Mouse (Mus musculus): Measurements from ENCODE around the gene Spire2. TPM values are rescaled to one million over a fixed set of nuclear protein-coding genes. Genes with fewer than 3 reads are reported as not detected.
A peak's percentile ranks its signal among the peaks of the same experiment; 100 is the strongest.
"Not testable (repeated sequence)": the region's sequence is repeated elsewhere in the genome, so short reads cannot be mapped to it uniquely, and the experiment has no call there.

Spire2 gene
- 13.7 and 20.2 TPM in 2 replicates for polyA plus RNA-seq (2014; fragmentation: Nextera tagmentation; extraction: Ambion mirVana)

DNA sequence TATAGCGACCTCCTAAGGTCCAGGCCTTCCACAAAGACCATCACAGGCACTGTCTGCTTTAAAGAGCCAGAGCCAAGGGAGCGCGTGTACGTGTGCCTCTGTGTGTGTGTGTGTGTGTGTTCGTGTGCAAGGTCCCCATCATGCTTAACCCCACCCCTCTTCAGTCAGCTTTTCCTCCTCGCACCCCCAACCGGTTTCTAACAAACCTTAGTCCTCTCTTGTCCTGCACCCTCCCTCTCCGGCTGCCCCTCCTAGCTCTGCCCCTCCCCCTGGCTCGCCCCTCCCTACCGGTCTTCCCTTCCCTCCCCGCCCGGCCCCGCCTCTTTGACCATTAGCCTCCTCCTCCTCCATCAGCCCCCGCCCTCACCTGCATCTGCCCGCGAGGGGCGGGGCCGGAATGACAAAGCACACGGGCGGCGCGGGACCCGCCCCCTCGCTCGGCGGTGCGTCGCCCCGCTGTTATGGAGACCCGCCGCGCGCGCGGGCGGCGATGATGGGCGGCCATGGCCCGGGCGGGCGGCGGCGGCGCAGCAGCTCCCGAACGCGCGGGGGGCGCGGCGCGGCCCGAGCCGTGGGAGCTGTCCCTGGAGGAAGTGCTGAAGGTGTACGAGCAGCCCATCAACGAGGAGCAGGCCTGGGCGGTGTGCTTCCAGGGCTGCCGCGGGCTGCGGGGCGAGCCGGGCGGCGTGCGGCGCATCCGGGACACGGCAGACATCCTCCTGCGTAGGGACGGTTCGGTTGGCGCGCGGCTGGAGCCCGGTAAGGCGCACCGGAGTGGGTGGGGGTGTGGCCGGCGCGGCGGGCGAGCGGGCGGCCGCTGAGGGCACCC, at the start of gene Spire2:
Gene Spire2, plus strand, starts transcription at position 452 of the 829 bp plus-strand sequence.
- peak within 1 kb of the TSS; percentile 84 for H3K4me3 ChIP-seq (ENCODE audit: low read depth, low read length)
- H3K9me3 ChIP-seq (replicated peaks; ENCODE audit: control insufficient read depth, low read length): no peaks in the 10 kb centered on the region
- peak within 1 kb of the TSS; percentile 86 for H3K27ac ChIP-seq (ENCODE audit: low read depth, low read length)
- ATAC-seq (peak; percentile 89), DNase-seq (ENCODE audit: low spot score) (peak; percentile 92)
- no peaks in the 10 kb centered on the region for H3K36me3 ChIP-seq (ENCODE audit: control insufficient read depth, insufficient read depth, low read length)
- peak within 1 kb of the TSS; percentile 89 for H3K9ac ChIP-seq (ENCODE audit: low read length)
- H3K4me2 ChIP-seq (ENCODE audit: low read length): peak within 1 kb of the TSS; percentile 71
- H3K27me3 ChIP-seq (replicated peaks; ENCODE audit: control insufficient read depth, insufficient read depth, low read length): no peaks in the 10 kb centered on the region; the same call in 1 of the 2 replicates
- peaks cover 12% of the 10 kb centered on the region for H3K4me1 ChIP-seq (ENCODE audit: control insufficient read depth, insufficient read depth, low read length)
- 1% methylated on average over 59 of the region's 85 CpGs for WGBS

DNA sequence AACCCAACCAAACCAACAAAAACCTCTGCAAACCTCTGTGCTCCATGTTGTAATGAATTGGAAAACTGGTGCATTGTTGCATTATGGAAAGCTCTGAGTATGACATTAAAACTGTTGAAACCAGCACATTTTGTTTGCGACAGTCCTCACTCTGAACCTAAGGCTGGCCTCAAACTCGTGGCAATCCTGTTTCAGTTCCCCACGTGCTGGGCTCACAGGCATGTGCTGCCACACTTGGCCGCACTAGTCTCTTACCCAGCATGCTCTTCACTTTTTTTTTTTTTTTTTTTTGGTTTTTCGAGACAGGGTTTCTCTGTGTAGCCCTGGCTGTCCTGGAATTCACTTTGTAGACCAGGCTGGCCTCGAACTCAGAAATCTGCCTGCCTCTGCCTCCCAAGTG, 49.5 kb upstream of the Spire2 start:
- not testable (repeated sequence) for DNase-seq (ENCODE audit: low spot score); H3K27me3 ChIP-seq (replicated peaks; ENCODE audit: control insufficient read depth, insufficient read depth, low read length); H3K9me3 ChIP-seq (replicated peaks; ENCODE audit: control insufficient read depth, low read length); H3K4me2 ChIP-seq (ENCODE audit: low read length); H3K4me3 ChIP-seq (ENCODE audit: low read depth, low read length); H3K9ac ChIP-seq (ENCODE audit: low read length); ATAC-seq; H3K36me3 ChIP-seq (ENCODE audit: control insufficient read depth, insufficient read depth, low read length); H3K4me1 ChIP-seq (ENCODE audit: control insufficient read depth, insufficient read depth, low read length); H3K27ac ChIP-seq (ENCODE audit: low read depth, low read length)
- 91% methylated on average over 5 of the region's 6 CpGs for WGBS

DNA sequence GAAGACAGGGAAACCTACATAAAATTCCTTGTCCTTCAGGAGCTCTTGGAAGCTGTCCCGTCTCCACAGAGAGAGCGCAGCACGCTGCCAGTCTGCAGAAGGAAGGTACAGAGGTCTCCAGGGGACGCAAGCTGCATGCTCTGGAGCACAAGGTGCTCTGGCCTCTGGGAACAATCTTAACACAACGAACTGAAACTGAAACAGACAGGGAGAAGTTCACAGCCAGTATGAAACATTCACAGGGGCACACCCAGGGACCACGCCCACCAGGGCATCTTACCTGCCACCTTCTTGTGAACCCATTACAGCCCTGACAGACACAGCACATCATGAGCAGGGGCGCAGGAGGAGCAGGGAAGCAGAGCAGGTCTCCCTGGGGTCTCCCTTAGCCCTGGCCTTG, 48.5 kb upstream of the Spire2 start:
- Histone ChIP-seq H3K27me3 (replicated peaks; ENCODE audit: control insufficient read depth, insufficient read depth, low read length) (no peaks in the 10 kb centered on the region), H3K4me1 (ENCODE audit: control insufficient read depth, insufficient read depth, low read length) (no peaks in the 10 kb centered on the region), H3K27ac (ENCODE audit: low read depth, low read length) (no peak overlapping the region), H3K4me3 (ENCODE audit: low read depth, low read length) (no peak overlapping the region), H3K9me3 (replicated peaks; ENCODE audit: control insufficient read depth, low read length) (no peaks in the 10 kb centered on the region), H3K36me3 (ENCODE audit: control insufficient read depth, insufficient read depth, low read length) (peaks cover 15% of the 10 kb centered on the region), H3K9ac (ENCODE audit: low read length) (no peak overlapping the region), H3K4me2 (ENCODE audit: low read length) (no peak overlapping the region)
- no peak for DNase-seq (ENCODE audit: low spot score)
- no peak for ATAC-seq
- WGBS: 92% methylated on average over 7 of the region's 7 CpGs

DNA sequence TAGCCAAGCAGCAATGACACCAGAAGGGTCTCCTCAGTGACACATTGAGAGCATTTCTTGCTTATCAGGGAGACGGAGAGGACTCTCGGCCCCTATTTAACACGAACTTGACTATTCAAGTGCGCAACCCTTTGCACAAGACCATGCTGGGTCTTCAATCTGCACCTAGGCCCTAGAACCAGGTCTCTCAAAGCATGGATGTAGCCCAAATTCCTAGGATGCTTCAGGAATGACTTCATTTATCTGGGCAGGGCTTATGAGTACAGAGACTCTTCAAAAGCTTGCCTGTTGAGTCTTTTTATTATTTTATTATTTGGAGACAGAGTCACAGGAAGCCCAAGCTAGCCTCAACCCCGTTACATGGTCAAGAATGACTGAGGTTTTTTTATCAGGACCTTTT, 48.0 kb upstream of the Spire2 start:
- H3K36me3 ChIP-seq (ENCODE audit: control insufficient read depth, insufficient read depth, low read length): peaks cover 17% of the 10 kb centered on the region
- no peak overlapping the region for H3K4me3 ChIP-seq (ENCODE audit: low read depth, low read length)

DNA sequence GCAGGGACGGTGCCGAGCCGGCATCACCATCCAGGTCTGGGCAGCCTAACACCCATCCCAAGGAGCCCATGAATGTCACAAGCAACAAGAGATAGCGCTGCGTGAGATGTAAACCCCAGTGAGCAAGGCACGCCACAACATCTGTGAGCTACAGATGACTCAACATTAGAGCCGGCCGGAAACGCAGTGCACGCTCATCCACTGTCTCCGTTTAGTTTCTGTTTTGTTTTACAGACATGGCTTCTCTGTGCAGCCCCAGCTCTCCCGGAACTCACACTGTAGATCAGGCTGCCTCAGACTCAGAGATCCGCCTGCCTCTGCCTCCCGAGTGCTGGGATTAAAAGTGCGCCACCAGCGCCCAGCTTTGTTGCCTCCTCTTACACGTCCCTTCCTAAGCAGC, 45.2 kb upstream of the Spire2 start:
- ATAC-seq (no peak), DNase-seq (ENCODE audit: low spot score) (no peak)
- Histone ChIP-seq H3K4me3 (ENCODE audit: low read depth, low read length) (no peak overlapping the region), H3K9me3 (replicated peaks; ENCODE audit: control insufficient read depth, low read length) (no peaks in the 10 kb centered on the region), H3K27ac (ENCODE audit: low read depth, low read length) (no peak overlapping the region), H3K9ac (ENCODE audit: low read length) (no peak overlapping the region), H3K4me2 (ENCODE audit: low read length) (no peak overlapping the region), H3K36me3 (ENCODE audit: control insufficient read depth, insufficient read depth, low read length) (peaks cover 13% of the 10 kb centered on the region), H3K4me1 (ENCODE audit: control insufficient read depth, insufficient read depth, low read length) (no peaks in the 10 kb centered on the region), H3K27me3 (replicated peaks; ENCODE audit: control insufficient read depth, insufficient read depth, low read length) (no peaks in the 10 kb centered on the region)
- 96% methylated on average over 17 of the region's 17 CpGs for WGBS

More for the DNA sequence above, 48.0 kb upstream of the Spire2 start:
- DNase-seq (ENCODE audit: low spot score): no peak
- no peak for ATAC-seq
- no peaks in the 10 kb centered on the region for H3K27me3 ChIP-seq (replicated peaks; ENCODE audit: control insufficient read depth, insufficient read depth, low read length)
- no peaks in the 10 kb centered on the region for H3K4me1 ChIP-seq (ENCODE audit: control insufficient read depth, insufficient read depth, low read length)
- whole genome bisulfite sequencing: 90% methylated on average over 5 of the region's 5 CpGs
- H3K4me2 ChIP-seq (ENCODE audit: low read length): no peak overlapping the region
- no peak overlapping the region for H3K27ac ChIP-seq (ENCODE audit: low read depth, low read length)
- no peaks in the 10 kb centered on the region for H3K9me3 ChIP-seq (replicated peaks; ENCODE audit: control insufficient read depth, low read length)
- H3K9ac ChIP-seq (ENCODE audit: low read length): no peak overlapping the region

DNA sequence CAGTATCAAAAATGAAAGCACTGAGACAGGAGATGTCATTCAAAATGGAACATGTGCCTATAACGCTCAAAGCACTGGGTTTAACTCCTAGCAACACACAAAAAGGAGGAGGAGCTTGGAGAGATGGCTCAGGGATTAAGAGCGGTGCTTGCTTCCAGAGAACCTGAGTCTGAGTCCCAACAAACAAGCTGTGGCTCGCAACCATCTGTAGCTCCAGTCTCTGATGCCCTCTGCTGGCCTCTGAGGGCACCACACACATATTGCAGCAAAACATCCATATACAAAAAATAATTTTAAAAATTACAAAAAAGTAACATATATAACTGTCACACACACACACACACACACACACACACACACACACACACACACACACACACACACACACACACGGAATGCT, 42.3 kb upstream of the Spire2 start:
- no peaks in the 10 kb centered on the region for H3K27me3 ChIP-seq (replicated peaks; ENCODE audit: control insufficient read depth, insufficient read depth, low read length)
- no peak overlapping the region for H3K27ac ChIP-seq (ENCODE audit: low read depth, low read length)
- DNase-seq (ENCODE audit: low spot score) (peak; percentile 2), ATAC-seq (no peak)
- no peak overlapping the region for H3K9ac ChIP-seq (ENCODE audit: low read length)
- no peaks in the 10 kb centered on the region for H3K4me1 ChIP-seq (ENCODE audit: control insufficient read depth, insufficient read depth, low read length)
- H3K9me3 ChIP-seq (replicated peaks; ENCODE audit: control insufficient read depth, low read length): no peaks in the 10 kb centered on the region
- no peak overlapping the region for H3K4me2 ChIP-seq (ENCODE audit: low read length)
- WGBS: 83% methylated on average over 4 of the region's 4 CpGs
- H3K36me3 ChIP-seq (ENCODE audit: control insufficient read depth, insufficient read depth, low read length): peaks cover 16% of the 10 kb centered on the region
- H3K4me3 ChIP-seq (ENCODE audit: low read depth, low read length): no peak overlapping the region

DNA sequence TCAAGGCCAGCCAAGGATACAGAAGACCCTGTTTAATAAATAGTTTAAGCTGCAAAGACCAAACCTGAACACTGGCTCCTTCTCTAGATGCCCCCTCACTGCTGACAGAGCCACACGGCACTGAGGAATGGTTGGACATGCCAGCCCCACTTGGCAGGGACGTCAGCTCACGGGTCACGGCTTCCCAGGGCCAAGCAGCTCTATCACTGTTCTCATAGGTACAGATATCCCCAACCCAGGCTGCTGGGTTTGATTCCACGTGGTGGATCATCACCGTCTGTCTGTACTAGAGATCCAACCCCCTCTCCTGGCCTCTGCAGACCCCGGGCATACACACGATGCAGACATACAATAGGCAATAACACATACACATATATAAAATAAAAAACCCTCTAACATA, 41.8 kb upstream of the Spire2 start:
- Histone ChIP-seq H3K4me2 (ENCODE audit: low read length) (no peak overlapping the region), H3K4me1 (ENCODE audit: control insufficient read depth, insufficient read depth, low read length) (no peaks in the 10 kb centered on the region), H3K27ac (ENCODE audit: low read depth, low read length) (no peak overlapping the region), H3K36me3 (ENCODE audit: control insufficient read depth, insufficient read depth, low read length) (peaks cover 16% of the 10 kb centered on the region), H3K9me3 (replicated peaks; ENCODE audit: control insufficient read depth, low read length) (no peaks in the 10 kb centered on the region), H3K9ac (ENCODE audit: low read length) (no peak overlapping the region), H3K27me3 (replicated peaks; ENCODE audit: control insufficient read depth, insufficient read depth, low read length) (no peaks in the 10 kb centered on the region), H3K4me3 (ENCODE audit: low read depth, low read length) (no peak overlapping the region)
- DNase-seq (ENCODE audit: low spot score) (no peak), ATAC-seq (no peak)
- WGBS: 92% methylated on average over 8 of the region's 8 CpGs

DNA sequence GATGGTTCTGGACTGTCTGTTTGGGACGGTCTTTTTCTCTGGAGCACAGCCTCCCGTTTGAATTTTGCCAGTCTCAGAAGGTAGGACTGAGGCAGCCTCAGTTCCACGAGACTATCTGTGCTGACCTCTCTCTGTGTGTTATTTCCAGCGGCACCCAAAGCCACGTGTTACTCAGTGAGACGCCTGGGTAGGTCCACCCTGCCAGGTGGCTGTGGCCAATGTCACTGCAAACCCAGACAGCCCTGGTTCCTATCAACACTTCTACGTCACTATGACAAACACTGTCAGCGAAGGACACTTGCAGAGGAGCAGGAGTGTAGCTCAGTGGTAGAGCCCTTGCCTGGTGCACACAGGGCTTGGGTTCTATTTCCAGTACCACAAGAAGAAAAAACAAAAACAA, 40.8 kb upstream of the Spire2 start:
- no peak overlapping the region for H3K4me2 ChIP-seq (ENCODE audit: low read length)
- H3K27ac ChIP-seq (ENCODE audit: low read depth, low read length): no peak overlapping the region
- no peak overlapping the region for H3K9ac ChIP-seq (ENCODE audit: low read length)
- ATAC-seq: no peak
- no peaks in the 10 kb centered on the region for H3K9me3 ChIP-seq (replicated peaks; ENCODE audit: control insufficient read depth, low read length)
- H3K27me3 ChIP-seq (replicated peaks; ENCODE audit: control insufficient read depth, insufficient read depth, low read length): no peaks in the 10 kb centered on the region
- H3K4me1 ChIP-seq (ENCODE audit: control insufficient read depth, insufficient read depth, low read length): no peaks in the 10 kb centered on the region
- no peak overlapping the region for H3K4me3 ChIP-seq (ENCODE audit: low read depth, low read length)
- DNase-seq (ENCODE audit: low spot score): no peak
- H3K36me3 ChIP-seq (ENCODE audit: control insufficient read depth, insufficient read depth, low read length): peaks cover 16% of the 10 kb centered on the region
- WGBS: 93% methylated on average over 8 of the region's 8 CpGs

DNA sequence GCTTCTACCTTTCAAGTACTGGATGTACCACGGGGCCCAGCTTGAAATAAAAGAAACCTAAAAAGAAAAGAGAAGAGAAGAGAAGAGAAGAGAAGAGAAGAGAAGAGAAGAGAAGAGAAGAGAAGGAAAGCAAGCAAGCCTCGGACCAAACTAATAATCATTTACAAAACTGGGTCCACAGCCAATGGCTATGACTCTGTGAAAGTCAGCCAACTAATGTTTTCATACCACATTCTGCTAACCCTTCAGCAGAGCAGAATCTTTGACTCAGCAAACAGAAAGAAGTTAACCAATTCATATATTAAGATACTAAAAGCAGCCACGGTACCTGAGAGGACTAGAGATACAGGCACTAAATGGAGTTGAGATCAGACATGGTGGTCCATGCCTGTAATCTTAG, 40.2 kb upstream of the Spire2 start:
- Histone ChIP-seq H3K9me3 (replicated peaks; ENCODE audit: control insufficient read depth, low read length) (no peaks in the 10 kb centered on the region), H3K4me1 (ENCODE audit: control insufficient read depth, insufficient read depth, low read length) (no peaks in the 10 kb centered on the region), H3K27ac (ENCODE audit: low read depth, low read length) (no peak overlapping the region), H3K4me3 (ENCODE audit: low read depth, low read length) (no peak overlapping the region), H3K9ac (ENCODE audit: low read length) (no peak overlapping the region), H3K36me3 (ENCODE audit: control insufficient read depth, insufficient read depth, low read length) (peaks cover 16% of the 10 kb centered on the region), H3K4me2 (ENCODE audit: low read length) (no peak overlapping the region), H3K27me3 (replicated peaks; ENCODE audit: control insufficient read depth, insufficient read depth, low read length) (no peaks in the 10 kb centered on the region)
- DNase-seq (ENCODE audit: low spot score) (no peak), ATAC-seq (no peak)
- 88% methylated on average over 3 of the region's 3 CpGs for WGBS
